Mouse (Mus musculus): ENCODE data around the gene Ccnf.

The Ccnf gene

DNA sequence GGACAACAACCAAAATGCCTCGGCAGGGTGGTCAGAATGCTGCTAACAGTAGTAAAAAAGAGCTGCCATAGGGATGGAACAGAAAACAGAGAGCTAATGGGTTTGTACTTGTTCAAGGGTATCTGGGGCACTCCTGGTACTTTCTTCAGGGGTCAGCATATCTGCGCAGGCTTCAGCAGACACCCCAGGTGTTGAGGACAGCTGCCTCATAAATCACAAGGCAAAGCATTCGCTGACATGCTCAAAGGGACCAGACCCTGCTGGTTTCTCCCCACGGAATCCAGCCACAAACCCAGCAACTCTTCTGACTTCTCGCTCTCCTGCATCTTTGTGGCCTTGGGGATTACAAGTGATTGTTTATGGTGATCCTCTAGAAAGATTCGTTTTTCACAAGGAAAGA is 28.6 kb downstream of the Ccnf start:
- DNase-seq = no peak

DNA sequence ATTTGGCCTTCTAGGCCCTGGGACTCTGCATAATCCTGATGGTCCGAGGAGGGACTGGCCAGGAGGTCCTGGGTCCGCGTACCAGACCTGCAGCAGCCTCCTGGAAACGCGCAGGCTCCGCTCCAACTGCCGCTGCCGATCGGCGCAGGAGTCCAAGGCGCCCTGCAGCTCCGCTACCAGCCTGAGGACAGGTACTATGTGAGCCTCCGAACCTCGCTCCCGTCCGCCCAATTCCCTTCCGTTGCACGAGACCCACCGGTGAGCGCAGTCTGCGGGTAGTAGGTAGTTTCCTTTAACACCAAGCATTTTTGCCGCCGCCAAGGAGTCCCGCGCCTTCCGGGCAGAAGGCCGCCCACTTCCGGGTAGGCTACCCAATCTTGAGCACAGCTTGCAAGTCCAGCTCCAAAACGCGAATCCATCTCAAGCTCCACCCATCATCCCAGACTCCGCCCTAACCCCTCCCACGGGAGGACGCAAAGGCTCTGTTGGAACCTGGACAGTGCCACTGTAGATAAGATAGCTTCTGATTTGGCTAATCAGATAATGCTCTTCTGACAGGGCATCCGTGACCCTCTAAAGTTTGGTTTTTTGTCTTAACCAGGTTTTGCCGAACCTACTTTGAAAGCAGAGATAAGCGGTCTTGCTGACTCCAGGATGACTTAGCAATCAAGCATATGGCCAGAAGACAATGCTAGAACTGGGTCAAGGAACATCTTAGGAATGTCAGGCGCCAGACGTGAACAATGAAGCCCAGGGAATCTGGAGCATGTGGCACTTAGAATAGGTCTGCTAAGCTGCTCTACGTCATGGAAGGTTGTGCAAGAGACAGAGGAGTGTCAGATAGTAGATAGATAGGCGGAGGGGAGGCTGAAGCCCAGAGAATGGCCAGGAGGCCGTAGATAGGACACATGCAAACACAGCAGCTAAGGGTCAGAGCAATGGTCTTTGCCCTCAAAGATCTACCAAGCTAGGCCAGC is 30.6 kb downstream of the Ccnf start, which contains the start of gene Tedc2:
Gene Tedc2 (minus strand): TSS at position 417 of the 977 bp plus-strand sequence.
- DNase-seq = peak; percentile 91

DNA sequence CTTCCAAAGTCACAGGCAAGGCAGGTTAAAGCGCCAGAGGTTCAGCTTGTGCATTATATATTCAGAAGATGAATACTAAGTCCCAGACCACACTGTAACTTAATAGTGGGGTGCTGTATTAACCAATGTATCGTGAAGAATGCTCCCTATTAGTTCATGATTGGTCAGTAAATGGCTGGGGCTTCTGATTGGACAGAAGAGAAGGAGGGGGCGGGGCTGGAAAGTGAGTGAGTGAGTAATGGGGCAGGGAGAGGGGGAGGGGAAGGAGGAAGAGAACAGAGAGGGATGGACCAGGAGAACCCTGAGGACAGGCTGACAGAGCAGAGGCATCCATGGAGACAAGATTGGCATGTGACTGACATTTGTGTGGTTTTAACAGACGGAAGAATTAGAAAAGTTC is 34.4 kb downstream of the Ccnf start:
- no peak for DNase-seq

DNA sequence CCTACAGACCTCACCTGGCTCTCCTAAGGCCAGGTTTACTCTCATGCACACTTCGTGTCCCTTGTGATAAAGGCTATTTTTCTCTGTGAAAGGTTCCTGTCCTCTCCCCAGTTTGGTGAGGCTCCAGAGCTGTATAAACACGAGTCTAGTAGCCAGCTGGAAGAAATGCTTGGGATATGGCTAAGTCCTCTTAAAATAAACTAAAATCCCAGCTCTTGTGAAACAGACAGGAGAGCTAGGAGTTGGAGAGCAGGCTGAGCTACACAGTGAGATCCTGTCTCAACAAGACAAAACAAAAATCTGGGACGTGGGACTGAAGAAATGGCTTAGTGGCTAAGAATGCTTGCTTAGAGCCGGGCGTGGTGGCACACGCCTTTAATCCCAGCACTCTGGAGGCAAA is 38.1 kb downstream of the Ccnf start:
- DNase-seq = no peak

DNA sequence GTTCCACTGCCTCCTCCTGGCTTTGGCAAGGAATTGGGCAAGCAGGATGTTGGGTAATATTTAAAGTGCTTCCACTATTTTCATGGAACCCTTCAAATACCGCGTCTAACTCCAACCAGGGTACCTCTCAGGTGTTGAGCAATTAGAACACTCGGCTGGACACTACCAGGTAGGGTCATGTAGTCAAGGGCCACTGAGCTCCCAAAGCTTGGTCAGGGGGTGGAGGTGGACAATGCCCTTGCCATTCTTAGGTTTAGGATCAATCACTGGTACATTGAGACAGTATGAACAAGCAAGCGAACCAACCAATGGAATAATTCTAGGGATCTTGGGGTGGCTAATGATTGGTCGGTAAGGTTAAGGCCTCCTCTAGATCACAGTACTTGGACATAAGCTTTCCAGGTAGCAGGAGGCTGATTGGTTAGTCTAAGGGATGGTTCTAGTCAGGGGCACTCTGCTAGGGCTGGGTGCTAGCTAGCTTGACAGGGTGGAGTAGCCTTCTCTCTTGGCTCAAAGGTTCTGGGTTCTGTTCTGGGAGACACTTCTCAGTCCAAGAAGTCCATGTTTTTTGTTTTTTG is 38.8 kb downstream of the Ccnf start:
- no peak for DNase-seq

DNA sequence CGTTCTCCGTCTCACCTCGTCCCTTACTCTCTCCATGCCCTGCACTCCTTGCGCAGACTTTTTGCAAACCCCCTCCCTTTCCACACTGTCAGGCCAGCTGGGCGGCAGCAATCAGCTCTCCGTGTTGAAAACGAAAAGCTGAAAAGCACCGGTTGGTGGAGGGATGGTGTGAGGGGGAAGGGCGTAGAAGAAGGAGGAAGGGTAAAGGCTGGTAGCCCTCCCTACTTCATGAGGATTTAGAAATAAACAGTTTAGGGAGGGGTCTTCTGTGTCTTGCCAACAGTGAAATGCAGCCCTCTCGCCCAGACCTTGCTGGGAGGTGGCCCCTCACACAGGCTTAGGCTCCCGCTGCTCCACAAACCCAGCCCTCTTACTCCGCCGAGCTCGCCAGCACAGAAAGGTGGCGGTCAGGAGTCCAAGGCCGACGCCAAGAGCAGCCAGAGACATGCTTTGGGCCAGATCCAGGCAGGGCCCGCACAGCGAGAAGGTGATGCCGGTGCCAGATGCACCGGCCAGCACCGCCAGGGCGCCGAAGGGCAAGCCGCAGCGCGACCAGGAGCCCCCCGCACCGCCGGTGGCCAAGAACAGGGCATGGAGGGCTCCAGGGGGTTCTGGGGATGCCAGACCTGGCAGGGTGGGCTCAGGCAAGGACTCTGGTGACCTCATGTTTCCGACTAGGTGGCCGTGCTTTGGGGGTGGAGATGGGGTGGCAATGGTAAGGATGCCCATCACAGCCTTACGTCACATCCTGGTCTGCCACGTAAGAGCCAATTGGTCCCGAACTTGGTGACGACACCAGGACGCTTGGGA is 39.4 kb downstream of the Ccnf start:
- DNase-seq = peak; percentile 78 to 79

DNA sequence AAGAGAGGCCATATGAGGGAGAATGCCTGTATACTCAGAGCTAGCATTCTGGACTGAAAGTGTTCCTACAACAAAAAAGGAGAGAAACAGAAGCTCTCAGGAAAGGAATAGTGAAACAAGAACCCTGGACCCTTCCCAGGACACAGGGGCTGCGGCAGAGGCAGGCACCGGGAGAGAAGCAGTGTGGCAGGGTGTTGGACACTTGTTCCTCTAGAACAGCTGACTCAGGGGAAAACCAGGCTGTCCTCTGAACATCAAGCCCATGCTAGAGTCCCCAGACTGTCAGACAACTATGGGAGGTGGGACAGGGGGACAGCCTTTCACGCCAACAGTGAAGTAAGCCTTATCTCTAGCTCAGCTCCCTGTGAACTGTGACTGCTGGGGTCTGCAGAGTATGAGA is 40.7 kb downstream of the Ccnf start:
- no peak for DNase-seq

DNA sequence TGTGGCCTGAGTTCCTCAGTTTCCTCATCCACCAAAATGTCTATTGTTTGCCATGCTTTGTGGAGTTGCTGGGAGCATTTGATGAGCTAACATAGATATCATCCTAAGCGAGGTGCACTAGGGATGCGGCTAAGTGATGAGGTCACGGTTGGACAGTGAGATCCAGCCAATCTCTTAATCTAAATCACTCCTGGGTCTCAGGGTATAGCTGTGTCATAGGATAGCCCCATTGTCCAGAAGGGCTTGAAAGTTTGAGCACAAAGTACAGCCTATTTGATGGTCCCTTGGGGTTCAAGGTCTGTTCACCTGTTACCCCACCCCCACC is 41.4 kb downstream of the Ccnf start:
- no peak for DNase-seq

DNA sequence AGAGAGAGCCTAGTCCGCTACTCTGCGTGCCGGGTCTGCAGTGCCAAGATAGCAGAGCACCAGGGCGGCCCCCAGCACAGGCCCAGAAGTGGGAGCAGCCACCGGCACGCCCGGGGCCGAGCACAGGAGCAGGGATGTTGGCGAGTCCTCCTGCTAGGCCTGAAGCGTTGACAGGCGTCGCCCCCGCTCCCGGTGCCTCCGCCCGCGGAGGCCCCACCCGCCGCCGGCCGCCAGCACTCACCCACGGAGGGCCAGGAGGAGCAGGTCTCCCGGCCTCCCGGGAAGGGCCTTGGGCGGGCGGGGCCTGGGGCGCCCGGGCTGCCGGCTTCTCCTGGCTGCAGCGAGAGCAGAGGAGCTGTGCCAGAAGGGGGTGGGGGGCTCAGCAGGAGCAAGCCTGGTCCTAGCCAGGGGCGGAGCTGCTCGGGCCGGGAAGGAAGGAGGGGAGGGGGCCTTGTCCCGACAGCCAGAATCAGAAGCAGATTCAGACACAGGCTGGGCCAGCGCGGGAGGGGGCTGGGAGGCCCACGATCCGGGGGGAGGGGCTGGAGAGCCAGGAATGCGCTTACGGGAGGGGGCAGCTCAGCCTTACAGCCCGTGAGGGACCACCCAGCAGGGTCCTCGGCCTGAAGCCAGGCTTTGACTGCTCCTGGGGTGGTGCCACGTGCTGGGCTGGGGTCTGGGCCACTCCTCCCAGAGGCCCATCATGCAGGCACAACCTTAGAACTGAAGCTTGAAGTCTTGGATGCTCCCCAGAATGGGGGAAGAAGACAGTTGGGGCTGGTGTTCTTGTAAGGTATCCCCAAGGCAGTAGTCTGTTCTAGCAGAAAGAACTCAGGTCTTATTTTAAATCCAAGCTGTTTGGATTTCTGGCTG is 42.0 kb downstream of the Ccnf start, which contains the start of gene Ntn3:
Gene Ntn3 (minus strand): TSS at position 489 of the 873 bp plus-strand sequence.
- peak in 1 of 2 experiments; percentile 45 for DNase-seq

DNA sequence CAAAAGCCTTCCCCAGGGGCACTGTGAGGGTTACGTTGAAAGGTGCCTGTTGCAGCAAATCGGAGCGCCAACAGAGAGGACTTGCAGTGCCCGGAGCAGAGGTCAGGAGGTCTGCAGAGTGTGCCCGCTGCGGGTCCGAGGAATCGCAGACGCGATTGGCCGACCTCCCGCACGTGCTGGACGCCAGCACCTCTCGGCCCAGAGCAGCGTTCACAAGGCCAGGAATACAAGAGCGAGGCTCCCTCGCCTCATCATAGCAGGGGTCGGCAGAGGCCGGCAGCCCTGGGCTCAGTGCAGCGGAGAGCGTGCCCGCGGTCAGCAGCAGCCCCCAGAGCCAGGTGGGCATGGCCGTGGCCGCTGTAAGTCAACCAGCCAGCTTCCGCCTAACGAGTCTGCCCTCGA is 42.6 kb downstream of the Ccnf start:
- DNase-seq = peak in 1 of 2 experiments; percentile 38

DNA sequence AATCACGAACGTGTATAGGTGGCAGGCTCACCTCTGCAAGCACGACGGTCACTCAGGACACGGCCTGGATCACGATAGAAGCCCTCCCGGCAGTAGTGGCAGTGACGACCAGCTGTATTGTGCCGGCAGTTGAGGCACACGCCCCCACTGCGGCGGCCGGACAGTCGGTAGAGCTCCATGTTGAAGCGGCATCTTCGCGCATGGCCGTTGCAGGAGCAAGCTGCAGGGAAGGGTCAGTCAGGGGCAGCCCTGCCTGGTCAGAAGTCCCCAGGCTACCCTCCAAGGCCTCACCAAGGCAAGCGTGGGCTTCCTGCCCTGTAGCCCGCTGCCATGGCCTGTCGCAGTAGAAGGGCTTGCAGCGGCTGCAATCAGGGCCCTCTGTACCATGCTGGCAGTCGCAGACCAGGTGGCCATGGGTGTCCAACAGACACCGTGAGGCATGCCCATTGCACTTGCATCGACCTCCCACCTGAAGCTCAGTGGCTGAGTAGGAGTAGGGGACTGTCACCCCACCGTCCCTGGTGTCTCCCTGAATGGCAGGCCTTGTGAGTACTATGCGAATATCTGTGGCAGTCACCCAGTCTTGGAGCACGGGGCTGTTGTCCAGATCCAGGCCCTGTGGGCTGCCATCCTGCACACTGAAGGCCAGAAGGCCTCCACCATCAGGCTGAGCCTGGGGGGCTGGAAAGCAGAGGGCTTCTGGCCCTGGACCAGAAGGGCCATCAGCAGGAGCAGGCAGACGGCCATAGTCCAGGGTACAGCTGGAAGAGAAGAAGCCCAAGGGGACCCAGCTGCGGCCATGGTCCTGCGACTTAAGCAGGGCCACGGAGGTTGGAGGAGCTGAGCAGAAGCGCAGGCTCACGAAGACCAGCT is 43.3 kb downstream of the Ccnf start:
- no peak for DNase-seq

DNA sequence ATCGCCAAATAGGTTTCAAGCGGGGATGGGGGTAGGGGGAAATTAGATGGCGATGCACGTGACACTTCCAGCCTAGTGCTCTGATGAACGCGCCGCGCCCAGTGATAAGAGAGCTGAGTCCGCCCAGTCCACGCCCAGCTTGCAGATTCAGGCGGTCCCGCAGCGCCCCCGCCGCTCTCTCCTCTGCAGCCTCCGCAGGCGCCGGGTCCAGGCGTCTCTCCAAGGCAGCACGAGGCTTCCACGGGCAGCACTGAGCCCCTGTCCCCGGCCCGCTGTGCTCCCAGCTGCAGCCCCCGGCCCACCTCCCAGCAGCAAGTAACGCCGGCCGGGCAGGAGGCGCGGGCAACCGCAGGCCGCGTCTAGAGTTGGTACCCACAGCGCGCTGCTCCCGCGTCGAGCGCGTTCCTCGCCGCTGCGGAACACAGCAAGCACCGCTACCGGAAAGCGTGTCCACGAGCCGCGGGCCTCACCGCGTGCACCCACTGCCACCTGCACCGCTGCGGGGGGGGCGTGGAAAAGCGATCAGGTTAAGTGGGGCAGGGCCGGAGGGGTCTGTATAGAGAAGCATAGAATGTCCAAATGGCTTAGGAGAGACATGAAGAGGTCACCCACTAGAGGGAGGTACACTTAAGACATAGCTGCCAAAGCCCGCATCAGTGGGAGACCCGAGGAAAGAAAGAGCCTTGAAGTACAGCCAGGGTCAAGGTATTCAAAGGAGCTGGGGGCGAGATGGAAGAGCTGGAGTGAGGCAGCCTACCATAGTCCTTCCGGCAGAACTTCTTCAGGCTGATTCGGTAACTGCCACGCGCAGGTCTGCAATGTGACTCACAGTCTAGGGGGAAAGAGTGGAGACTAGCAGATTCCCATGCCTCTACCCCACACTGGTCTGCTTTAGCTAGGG is 44.6 kb downstream of the Ccnf start:
- peak; percentile 60 to 63 for DNase-seq

DNA sequence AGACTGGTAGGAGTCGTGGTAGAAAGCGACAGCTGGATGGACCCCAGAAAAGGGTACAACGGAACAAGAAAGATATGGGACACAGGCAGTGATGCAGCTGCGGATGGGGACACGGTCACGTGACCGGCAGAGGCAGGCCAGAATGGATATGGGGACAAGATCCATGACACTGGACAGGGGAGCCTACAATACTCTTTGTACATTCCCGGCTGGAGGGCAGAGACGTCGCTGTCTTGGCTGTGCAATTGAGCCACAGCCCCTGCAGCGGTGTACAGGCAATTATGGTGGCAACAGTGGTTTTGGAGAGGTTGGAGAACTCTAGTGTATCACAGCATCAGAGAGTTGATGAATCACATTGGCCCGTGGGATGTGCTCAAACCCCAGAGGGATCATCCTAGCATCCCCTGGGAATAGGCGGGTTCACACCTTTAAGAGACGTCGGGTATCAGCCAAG is 45.3 kb downstream of the Ccnf start:
- DNase-seq = peak in 1 of 2 experiments; percentile 49

DNA sequence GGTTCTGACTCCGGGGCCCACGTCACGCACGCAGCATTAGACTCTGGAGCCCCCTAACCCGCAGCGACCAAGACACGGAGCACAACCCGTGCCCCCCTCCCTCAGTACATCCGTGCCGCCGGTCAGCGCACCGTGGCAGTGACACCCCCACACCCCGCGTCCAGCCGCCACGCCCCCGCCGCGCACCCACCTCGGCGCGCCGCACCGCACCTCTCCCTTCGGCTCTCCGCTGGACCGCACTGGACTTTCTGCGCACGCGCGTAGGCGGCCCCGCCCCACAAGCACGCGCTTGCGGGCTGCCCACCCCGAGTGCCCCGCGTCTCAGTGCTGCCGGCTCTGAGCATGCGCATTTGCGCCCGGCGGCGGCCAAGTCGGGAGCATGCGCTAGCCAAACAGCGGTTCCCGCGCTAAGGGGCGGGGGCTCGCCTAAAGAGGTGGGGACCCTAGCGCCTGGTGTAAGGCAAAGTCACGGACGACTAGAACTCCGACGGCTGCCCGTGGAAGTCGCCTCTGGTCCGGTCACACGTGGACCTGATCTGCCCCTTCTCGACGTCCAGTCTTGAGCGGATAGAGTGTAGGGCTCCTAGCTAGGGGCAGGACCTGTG is 45.9 kb downstream of the Ccnf start, which contains the start of gene Tbc1d24:
Gene Tbc1d24 (minus strand): TSS at position 279 of the 605 bp plus-strand sequence.
- peak; percentile 94 to 97 for DNase-seq

DNA sequence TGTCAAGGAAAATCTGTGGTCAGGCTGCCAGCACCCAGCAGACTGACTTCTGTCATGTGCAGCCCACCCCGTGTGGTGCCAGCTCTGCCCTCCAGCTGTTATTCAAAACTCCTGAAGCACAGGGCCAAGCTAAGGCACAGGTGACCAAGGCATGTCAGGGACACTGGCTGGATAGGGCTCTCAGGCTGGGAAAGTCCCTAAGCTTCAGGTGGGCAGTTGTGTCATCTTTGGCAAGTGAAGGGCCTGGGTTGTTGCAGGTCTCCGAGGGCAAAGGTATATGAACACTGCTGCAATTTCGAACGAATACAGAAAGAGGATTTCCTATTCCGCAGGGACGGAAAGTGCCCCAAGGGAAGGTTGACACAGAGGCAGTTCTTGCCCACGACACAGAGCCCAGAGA is 46.4 kb downstream of the Ccnf start:
- peak in 1 of 2 experiments; percentile 22 for DNase-seq

DNA sequence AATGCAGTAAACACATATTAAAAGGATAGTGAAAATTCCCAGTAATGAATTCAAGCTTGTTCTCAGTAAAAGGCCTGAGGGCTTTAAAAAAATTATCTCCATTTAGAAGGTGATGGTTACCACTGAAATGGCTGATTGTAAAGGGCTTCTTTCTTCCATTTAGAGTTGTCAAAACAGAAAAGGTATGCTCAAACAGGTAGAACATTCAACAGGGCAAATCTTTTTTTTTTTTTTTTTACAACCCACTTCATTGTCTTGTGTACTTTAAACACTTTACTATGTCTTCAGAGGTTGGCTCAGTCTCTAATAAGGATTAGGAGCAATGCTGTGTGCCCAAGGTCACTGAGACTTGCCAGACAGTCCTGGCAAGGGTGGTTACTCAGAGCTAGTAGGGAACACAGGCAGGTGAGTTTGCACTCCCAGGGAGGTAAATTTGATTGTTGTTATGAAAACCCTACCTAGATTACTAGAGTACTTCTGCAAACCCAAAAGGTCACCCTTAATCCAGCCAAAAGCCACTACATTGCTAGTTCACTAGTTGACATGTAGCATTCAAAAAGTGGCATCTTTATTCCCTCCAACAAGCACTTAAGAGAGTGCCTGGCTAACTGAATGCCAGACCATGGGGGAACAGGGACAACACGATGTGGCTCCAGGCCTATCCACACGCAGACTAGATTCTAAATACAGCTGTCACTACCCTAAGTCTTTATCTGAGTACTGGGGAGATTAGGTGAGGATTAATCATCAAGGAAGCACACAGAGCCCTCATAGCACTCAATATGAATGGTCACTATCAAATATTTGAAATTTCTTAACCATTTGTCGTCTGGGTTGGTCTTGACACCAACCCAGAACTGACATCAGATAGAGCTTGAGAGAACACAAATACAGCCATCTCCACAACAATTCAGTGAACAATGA is 47.4 kb downstream of the Ccnf start:
- DNase-seq = no peak

DNA sequence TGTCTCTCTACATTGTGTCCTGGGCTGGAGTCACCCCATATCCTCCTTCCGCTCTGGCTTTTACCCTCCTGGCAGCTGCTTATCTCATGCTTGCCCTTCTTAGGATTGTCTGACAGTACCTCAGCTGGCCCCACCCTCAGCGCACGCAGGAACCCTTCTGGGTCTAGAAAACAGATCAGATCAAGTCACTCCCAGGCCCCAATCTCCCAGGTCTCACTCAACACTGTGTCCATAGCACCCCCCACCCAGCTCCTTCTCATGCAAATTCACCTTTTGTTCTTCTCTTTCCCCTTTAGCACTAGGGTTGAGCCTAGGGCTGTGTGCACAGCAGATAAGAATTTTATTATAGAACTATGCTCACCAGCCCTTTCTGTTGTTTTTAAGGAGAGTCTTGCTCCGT is 48.2 kb downstream of the Ccnf start:
- DNase-seq = no peak

DNA sequence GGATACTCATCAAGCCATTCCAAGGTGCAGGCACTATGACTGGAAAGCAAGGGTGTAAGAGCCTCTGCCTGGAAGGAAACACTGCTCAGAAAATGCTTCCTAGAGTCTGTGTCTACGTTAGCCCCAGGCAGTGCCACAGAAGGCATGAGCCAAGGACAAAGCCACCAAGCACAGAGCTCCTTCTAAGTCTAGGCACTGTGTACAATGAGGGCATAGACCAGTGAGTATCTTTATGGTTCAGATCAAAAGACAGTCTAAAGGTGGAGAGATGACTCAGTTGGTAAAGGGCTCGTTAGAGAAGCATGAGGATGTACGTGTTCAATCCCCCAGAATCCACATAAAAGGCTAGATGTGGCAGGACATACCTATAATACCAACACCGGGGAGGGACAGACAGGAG is 50.2 kb downstream of the Ccnf start:
- DNase-seq = no peak

Measured in cerebellum, postnatal 36 days (tissue).